Mouse (Mus musculus) intestine, embryonic 16.5 days (tissue): ENCODE results near the gene 1700034J05Rik. TPM values are rescaled to one million over a fixed set of nuclear protein-coding genes. Genes with fewer than 3 reads are reported as not detected.

ENCODE experiments used
- ATAC-seq: fragments of 200-750 bp; cut with Nextera tagmentation; 2 replicates; pipeline ENCODE4 v1.8.0; 2017; ENCODE audit warnings: moderate TSS enrichment, moderate library complexity
- H3K27ac ChIP-seq: fragments of 300-500 bp; sonication (generic); 2 replicates; pipeline ENCODE4 v1.5.1; 2014; ENCODE audit warnings: mild to moderate bottlenecking, low read length
- H3K27me3 ChIP-seq: fragments of 300-500 bp; sonication (generic); replicated peaks from 2 replicates; pipeline ENCODE4 v1.6.1; 2014; ENCODE audit warnings: low read length, control low read depth, mixed read lengths; ENCODE audit not compliant: control insufficient read depth, insufficient read depth
- H3K36me3 ChIP-seq: fragments of 300-500 bp; sonication (generic); 2 replicates; pipeline ENCODE4 v1.6.1; 2014; ENCODE audit warnings: low read length, control low read depth; ENCODE audit not compliant: control insufficient read depth, insufficient read depth
- H3K4me1 ChIP-seq: fragments of 300-500 bp; sonication (generic); 2 replicates; pipeline ENCODE4 v1.6.1; 2014; ENCODE audit warnings: low read length, control low read depth, mixed read lengths; ENCODE audit not compliant: control insufficient read depth, insufficient read depth
- H3K4me2 ChIP-seq: fragments of 300-500 bp; sonication (generic); 2 replicates; pipeline ENCODE4 v1.6.1; 2014; ENCODE audit warnings: low read depth, low read length, control low read depth
- H3K4me3 ChIP-seq: fragments of 300-500 bp; sonication (generic); 2 replicates; pipeline ENCODE4 v1.5.1; 2014; ENCODE audit warnings: mild to moderate bottlenecking, low read length
- H3K9ac ChIP-seq: fragments of 300-500 bp; sonication (generic); 2 replicates; pipeline ENCODE4 v1.6.1; 2014; ENCODE audit warnings: low read depth, low read length
- H3K9me3 ChIP-seq: fragments of 300-500 bp; sonication (generic); 2 replicates; pipeline ENCODE4 v1.6.1; 2016; ENCODE audit warnings: low read length, control low read depth; ENCODE audit not compliant: control insufficient read depth
- WGBS: fragments of 180-500 bp; shearing (Covaris S2); extraction: QIAGEN DNeasy Blood & Tissue Kit; methylation state at CpG from one replicate; pipeline ENCODE4 v1.1.7; 2014; 5-methylcytosine and 5-hydroxymethylcytosine counted together
- polyA plus RNA-seq: library from polyadenylated mRNA; unstranded; fragments of >200 nt; fragmentation: Nextera tagmentation; extraction: Ambion mirVana; gene quantifications from 2 replicates; pipeline ENCODE4 v1.2.1, GENCODE M21; 2015

The 1700034J05Rik gene
- polyA plus RNA-seq, 1 experiment from 2014 or later = 0.10 TPM

DNA sequence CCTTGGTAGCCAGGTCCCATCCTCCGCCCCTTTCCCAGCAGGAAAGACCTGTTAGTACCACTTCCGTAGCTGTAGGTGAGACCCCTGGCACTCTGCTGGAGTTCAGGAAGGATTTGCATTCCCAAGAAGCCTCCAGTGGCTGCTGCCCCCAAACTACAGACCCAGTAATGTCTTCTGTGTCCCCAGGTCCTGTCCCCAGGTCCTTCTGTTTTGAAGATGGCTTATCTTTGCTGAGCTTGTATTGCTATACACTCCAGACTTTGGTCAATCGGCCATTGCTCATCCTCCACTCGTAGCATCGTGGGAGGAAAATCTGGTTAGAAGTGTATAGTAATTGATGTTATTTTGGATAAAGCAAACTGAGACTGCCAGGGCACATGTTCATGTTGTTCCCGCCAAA lies 13.6 kb upstream of the 1700034J05Rik start:
- no peak overlapping the region for H3K27ac ChIP-seq
- H3K4me2 ChIP-seq = no peak overlapping the region
- H3K9me3 ChIP-seq = no peaks in the 10 kb centered on the region
- H3K4me1 ChIP-seq = peaks cover 1% of the 10 kb centered on the region; the same call in 1 of the 2 replicates
- no peak overlapping the region for H3K9ac ChIP-seq
- H3K27me3 ChIP-seq = no peaks in the 10 kb centered on the region
- H3K4me3 ChIP-seq = no peak overlapping the region
- no peaks in the 10 kb centered on the region for H3K36me3 ChIP-seq
- 75% methylated on average over 6 of the region's 6 CpGs for WGBS
- ATAC-seq = no peak

DNA sequence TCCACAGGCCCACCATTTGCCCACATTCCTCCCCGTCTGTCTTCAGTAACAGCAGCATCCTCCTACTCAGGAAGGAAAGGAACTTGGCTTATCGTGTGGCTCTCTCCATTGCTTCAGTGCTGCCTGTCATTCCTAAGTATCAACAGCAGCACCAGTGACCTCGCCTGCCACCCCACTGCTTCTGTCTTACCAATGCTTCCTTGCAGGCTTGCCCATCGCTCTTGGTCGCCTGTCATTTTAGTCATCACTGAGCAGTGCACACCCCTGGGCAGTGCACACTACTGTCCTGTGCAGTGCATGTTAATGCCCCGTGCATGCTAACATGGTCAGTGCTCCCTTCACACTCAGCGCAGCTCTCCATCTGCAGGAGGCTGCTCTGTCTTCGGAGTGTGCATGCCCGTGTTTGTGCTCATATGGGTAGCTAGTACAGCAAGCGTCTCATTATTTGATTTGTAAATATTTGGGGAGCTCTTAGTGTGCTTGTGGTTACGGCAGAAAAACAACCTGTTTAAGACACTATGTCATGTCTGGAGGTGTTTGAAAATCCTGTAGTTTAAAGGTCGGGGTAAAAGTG lies 12.3 kb upstream of the 1700034J05Rik start:
- Histone ChIP-seq H3K4me1 (peaks cover 2% of the 10 kb centered on the region), H3K36me3 (no peaks in the 10 kb centered on the region), H3K9ac (no peak overlapping the region), H3K4me2 (no peak overlapping the region), H3K27me3 (no peaks in the 10 kb centered on the region), H3K9me3 (no peaks in the 10 kb centered on the region), H3K4me3 (no peak overlapping the region), H3K27ac (no peak overlapping the region)
- ATAC-seq = no peak
- WGBS = 55% methylated on average over 12 of the region's 12 CpGs

DNA sequence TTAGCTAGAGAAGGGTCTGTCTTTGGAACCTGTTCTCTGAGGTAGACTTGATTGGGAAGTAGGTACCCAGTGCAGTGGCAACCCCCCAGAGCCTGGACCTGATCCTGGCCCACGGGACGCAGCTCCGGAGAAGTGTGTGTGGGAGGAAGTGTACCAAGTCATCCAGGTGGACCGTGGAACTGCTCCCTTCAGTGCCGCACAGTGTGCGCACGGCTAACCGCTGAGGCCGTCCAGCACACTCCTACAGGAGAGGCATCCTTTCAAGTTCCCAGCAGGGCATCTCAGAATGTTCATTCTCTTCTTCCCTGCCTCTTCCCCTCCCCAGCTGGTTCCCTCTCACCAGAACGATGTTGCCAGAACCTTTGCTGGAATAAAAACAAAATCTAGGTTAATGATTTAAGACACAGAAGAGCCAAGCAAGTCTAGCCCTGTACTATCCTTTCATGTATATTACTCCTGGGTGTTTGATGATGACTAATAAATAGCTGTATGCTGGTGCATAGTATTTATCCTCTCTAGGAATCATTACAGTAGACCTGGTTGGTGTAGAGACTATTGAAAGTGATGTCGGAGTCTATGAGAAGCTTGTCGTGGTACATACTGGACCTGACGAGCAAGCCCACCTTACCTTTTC lies 11.0 kb upstream of the 1700034J05Rik start:
- no peak overlapping the region for H3K4me2 ChIP-seq
- no peak overlapping the region for H3K27ac ChIP-seq
- no peak overlapping the region for H3K9ac ChIP-seq
- H3K27me3 ChIP-seq = no peaks in the 10 kb centered on the region
- no peaks in the 10 kb centered on the region for H3K36me3 ChIP-seq
- H3K9me3 ChIP-seq = no peaks in the 10 kb centered on the region
- H3K4me1 ChIP-seq = peaks cover 13% of the 10 kb centered on the region
- no peak overlapping the region for H3K4me3 ChIP-seq
- no peak for ATAC-seq
- WGBS = 90% methylated on average over 13 of the region's 13 CpGs

DNA sequence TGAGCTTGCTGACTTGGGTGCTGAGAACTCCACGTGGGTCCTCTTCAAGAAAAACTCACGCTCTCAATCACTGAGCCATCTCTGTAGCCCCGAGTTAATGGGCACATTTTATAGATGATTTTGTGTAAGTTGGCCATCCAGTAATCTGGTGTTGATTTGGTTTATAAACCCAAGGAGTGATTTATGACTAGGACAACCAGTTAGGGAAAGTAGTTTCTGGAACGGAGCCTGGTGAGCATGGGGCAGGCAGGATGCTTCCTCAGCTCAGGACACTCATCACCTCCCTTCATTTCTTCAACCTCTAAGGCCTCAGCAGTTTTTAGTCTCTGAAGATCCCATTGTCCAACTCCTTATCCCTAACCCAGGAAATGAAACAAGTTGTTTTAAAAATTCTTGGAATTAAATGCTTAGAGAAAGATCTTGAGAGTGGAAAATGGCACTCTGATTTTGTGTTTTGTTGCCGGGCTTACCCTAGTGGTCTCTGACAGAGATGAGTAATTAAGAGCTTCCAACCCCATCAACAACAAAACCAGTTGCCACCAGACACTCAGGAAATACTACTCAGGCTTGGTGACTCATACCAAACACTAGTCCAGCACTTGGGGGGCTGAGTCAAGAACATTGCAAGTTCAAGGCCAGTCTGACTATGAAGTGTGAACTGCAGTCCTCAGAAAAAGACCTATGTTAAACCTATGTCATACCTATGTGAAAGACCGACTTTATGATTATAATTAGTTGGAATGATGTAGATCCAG lies 9.4 kb upstream of the 1700034J05Rik start:
- WGBS = 74% methylated on average over 6 of the region's 6 CpGs
- Histone ChIP-seq H3K9ac (no peak overlapping the region), H3K9me3 (no peaks in the 10 kb centered on the region), H3K27me3 (no peaks in the 10 kb centered on the region), H3K4me1 (peaks cover 18% of the 10 kb centered on the region), H3K4me3 (no peak overlapping the region), H3K27ac (no peak overlapping the region), H3K4me2 (no peak overlapping the region), H3K36me3 (no peaks in the 10 kb centered on the region)
- ATAC-seq = no peak

DNA sequence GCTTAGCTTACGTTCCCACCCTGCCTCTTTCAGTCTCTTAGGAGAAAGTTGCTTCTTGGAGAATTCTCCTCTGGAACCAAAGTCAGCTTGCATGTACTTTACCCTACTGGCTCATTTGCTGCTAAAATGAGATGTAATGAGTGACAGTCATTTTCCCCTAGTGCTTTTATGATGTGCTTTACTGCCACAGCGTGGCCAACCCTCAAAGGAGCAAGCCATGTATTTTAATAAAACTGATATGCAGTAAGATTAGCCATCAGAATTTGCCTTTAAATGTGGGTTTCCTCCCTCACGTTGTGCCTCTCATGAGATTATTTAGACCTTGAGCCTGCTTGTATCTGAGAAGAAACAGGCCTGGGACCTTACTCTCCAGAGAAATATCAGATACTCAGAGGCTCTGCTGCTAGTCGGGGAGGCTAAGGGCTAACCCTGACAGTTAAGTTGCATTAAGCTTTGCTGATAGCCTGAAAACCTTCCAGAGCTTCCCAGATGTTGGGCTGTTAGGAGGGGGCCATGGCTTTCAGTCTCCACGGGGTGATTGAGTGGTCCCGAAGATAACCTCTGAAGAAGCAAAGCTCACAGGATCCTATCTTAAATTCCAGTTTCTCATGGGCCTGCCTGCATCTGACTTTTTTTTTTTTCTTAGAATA lies 7.7 kb upstream of the 1700034J05Rik start:
- no peak overlapping the region for H3K4me2 ChIP-seq
- H3K4me1 ChIP-seq = peaks cover 18% of the 10 kb centered on the region
- WGBS = 44% methylated on average over 6 of the region's 6 CpGs
- no peak overlapping the region for H3K9ac ChIP-seq
- no peak overlapping the region for H3K27ac ChIP-seq
- no peak overlapping the region for H3K4me3 ChIP-seq
- H3K9me3 ChIP-seq = no peaks in the 10 kb centered on the region
- H3K36me3 ChIP-seq = no peaks in the 10 kb centered on the region
- 0 out of 2 replicates have a peak, but pooled peaks have one; percentile 16 for ATAC-seq
- no peaks in the 10 kb centered on the region for H3K27me3 ChIP-seq

DNA sequence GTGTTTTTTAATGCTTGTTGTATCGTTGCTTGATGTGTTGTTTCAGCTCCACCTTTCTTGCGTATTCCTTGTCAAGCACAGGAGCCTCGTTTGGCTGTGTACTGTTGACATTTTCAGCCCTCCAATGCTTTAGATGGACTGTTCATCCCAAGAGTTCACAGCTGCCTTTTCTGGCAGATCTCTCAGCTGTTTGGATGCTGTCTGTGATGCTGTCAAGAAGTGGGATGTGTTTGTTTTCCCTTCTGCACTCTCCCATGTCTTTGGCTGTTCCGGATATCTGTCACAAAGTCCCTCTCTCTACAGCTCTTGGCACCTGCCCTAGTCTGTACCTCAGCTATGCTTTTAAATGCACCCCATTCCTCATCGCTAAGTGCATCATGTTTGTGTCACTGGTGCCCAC lies 6.7 kb upstream of the 1700034J05Rik start:
- Histone ChIP-seq H3K4me2 (no peak overlapping the region), H3K9me3 (no peaks in the 10 kb centered on the region), H3K4me1 (peaks cover 18% of the 10 kb centered on the region), H3K27me3 (no peaks in the 10 kb centered on the region), H3K4me3 (no peak overlapping the region), H3K36me3 (no peaks in the 10 kb centered on the region), H3K9ac (no peak overlapping the region), H3K27ac (no peak overlapping the region)
- WGBS = 74% methylated on average over 5 of the region's 5 CpGs
- ATAC-seq = no peak

DNA sequence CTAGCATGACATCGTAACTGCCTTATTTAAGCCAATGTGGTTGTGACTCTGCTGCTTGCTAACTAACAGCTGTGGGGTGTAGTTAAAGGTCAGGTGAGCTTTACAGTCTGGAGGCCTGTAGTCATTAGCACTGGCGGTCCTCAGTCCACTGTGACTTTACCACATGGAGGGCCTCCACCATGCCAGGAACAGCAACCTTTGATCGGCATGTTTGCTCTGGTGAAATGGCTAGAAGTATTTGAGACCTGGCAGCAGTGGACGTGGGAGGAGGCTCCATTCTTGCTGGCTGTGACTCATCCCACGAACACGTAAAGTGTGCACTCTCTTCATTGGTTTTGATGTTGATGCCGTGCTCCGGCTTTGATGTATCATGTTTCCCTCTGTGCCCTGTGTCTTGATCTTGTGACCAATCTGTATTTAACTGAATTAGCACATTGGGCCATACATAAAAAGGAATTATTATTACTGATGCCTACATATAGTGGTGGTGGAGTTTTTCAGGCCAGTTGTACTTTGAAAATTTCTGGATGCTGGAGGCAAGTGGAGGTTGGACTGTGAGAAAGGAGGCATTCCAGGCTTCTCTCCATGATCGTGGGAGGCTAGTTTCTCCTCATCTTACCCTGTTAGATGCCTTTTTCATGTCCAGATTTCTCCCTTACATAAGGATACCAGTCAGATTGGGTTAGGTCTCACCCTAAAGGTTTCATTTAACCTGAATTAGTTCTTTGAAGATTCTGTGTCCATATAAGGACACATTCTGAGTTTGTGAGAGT lies 5.9 kb upstream of the 1700034J05Rik start:
- WGBS = 61% methylated on average over 9 of the region's 9 CpGs
- H3K4me2 ChIP-seq = no peak overlapping the region
- no peaks in the 10 kb centered on the region for H3K27me3 ChIP-seq
- ATAC-seq = peak; percentile 88
- H3K4me1 ChIP-seq = peaks cover 18% of the 10 kb centered on the region
- H3K4me3 ChIP-seq = no peak overlapping the region
- no peaks in the 10 kb centered on the region for H3K9me3 ChIP-seq
- H3K9ac ChIP-seq = no peak overlapping the region
- H3K27ac ChIP-seq = peak overlapping the region; percentile 43; the same call in 1 of the 2 replicates
- H3K36me3 ChIP-seq = no peaks in the 10 kb centered on the region

DNA sequence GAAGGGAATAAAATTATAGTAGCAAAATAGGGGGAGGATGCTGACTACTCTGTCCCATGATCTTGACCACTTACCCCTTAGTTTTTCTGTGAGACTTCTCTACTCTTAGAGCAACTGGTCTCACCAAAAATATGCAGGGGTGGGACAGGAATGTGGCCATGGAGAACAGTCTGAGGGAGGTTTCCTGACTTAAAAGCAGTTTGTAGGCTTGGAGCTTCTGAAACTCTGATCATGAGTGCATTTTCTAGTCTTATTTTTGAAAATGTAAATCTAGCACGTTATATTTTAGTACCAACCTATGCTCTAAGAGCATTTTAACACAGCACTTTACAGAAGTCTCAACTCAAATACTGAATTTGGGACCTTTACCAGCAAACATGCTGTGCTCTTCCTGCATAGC lies 4.5 kb upstream of the 1700034J05Rik start:
- Histone ChIP-seq H3K27ac (no peak overlapping the region), H3K9me3 (no peaks in the 10 kb centered on the region), H3K4me3 (no peak overlapping the region), H3K4me1 (peaks cover 18% of the 10 kb centered on the region), H3K36me3 (no peaks in the 10 kb centered on the region), H3K9ac (no peak overlapping the region), H3K27me3 (no peaks in the 10 kb centered on the region), H3K4me2 (no peak overlapping the region)
- WGBS = 71% methylated on average over 1 of the region's 1 CpGs
- no peak for ATAC-seq

DNA sequence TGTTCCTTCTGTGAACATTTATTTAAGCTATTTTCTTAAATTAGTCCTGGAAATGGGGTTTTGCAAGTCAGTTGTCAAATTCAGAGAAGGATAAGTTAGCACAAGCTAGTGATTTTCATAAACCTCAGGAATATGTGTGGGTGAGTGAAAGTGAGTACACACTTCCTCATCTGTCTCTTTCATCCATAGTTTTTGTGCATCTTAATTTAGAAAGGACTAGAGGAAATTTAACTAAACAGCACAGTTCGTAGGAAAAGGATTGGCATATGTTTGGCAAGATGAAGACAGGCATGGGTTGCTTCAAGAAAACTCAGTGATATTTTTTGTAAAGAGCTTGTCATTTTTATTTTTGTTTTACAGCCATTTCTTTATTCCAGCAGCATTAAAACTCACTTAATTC lies 2.7 kb upstream of the 1700034J05Rik start:
- Histone ChIP-seq H3K9me3 (no peaks in the 10 kb centered on the region), H3K9ac (no peak overlapping the region), H3K36me3 (no peaks in the 10 kb centered on the region), H3K4me2 (no peak overlapping the region), H3K27me3 (no peaks in the 10 kb centered on the region), H3K4me3 (no peak overlapping the region), H3K4me1 (peaks cover 18% of the 10 kb centered on the region), H3K27ac (no peak overlapping the region)
- ATAC-seq = no peak
- 78% methylated on average over 1 of the region's 1 CpGs for WGBS
